Mouse (Mus musculus) stomach, embryonic 14.5 days (tissue): ENCODE measurements at regions not wholly inside any gene's neighbourhood (a gene's known extent, or its start where the extent isn't known, plus 50 kb on each side); places are given as distances from the start of the nearest gene placed in this dataset.
A peak's percentile ranks its signal among the peaks of the same experiment; 100 is the strongest.
"Not testable (repeated sequence)": the region's sequence is repeated elsewhere in the genome, so short reads cannot be mapped to it uniquely, and the experiment has no call there.

ENCODE experiments used
- ATAC-seq: fragments of 200-750 bp; cut with Nextera tagmentation; 2 replicates; pipeline ENCODE4 v1.8.0; 2017; ENCODE audit warnings: low read depth, moderate TSS enrichment; ENCODE audit not compliant: insufficient number of reproducible peaks, insufficient read depth, low FRiP score
- H3K27ac ChIP-seq: fragments of 300-500 bp; sonication (generic); 2 replicates; pipeline ENCODE4 v1.5.1; 2014; ENCODE audit warnings: mild to moderate bottlenecking, low read length, moderate library complexity, mixed read lengths
- H3K27me3 ChIP-seq: fragments of 300-500 bp; sonication (generic); 2 replicates; pipeline ENCODE4 v1.6.1; 2014; ENCODE audit warnings: low read length, control low read depth, mixed read lengths; ENCODE audit not compliant: control insufficient read depth, insufficient read depth
- H3K36me3 ChIP-seq: fragments of 300-500 bp; sonication (generic); 2 replicates; pipeline ENCODE4 v1.6.1; 2014; ENCODE audit warnings: mild to moderate bottlenecking, control low read depth, low read length, moderate library complexity, mixed read lengths; ENCODE audit not compliant: control insufficient read depth, insufficient read depth
- H3K4me1 ChIP-seq: fragments of 300-500 bp; sonication (generic); 2 replicates; pipeline ENCODE4 v1.6.1; 2014; ENCODE audit warnings: low read length, control low read depth, mixed read lengths; ENCODE audit not compliant: control insufficient read depth, insufficient read depth
- H3K4me2 ChIP-seq: fragments of 300-500 bp; sonication (generic); replicated peaks from 2 replicates; pipeline ENCODE4 v1.6.1; 2014; ENCODE audit warnings: low read depth, low read length, control low read depth
- H3K4me3 ChIP-seq: fragments of 300-500 bp; sonication (generic); 2 replicates; pipeline ENCODE4 v1.5.1; 2014; ENCODE audit warnings: low read depth, low read length, control low read depth
- H3K9ac ChIP-seq: fragments of 300-500 bp; sonication (generic); replicated peaks from 2 replicates; pipeline ENCODE4 v1.6.1; 2014; ENCODE audit warnings: low read depth, mild to moderate bottlenecking, control low read depth, low read length, moderate library complexity, mixed read lengths
- H3K9me3 ChIP-seq: fragments of 300-500 bp; sonication (generic); 2 replicates; pipeline ENCODE4 v1.6.1; 2016; ENCODE audit warnings: low read depth, low read length, control low read depth; ENCODE audit not compliant: control insufficient read depth
- WGBS: fragments of 180-500 bp; shearing (Covaris S2); extraction: QIAGEN DNeasy Blood & Tissue Kit; methylation state at CpG from one replicate; pipeline ENCODE4 v1.1.7; 2014; 5-methylcytosine and 5-hydroxymethylcytosine counted together

DNA sequence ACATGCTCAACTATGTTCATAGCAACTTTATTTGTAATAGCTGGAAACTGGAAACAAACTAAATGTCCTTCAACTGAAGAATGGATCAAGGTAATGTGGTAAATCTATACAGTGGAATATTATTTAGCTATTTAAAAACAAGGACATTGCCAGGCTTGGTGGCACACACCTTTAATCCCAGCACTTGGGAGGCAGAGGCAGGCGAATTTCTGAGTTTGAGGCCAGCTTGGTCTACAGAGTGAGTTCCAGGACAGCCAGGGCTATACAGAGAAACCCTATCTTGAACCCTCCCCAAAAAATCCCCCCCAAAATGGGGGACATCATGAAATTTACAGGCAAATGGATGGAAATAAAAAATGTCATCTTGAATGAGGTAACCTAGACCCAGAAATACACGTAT, 213.6 kb downstream of the Gm31371 start:
- not testable (repeated sequence) for H3K4me1 ChIP-seq, H3K27me3 ChIP-seq, H3K27ac ChIP-seq, H3K4me2 ChIP-seq, H3K36me3 ChIP-seq, H3K9me3 ChIP-seq, ATAC-seq, H3K9ac ChIP-seq, H3K4me3 ChIP-seq
- 70% methylated on average over 2 of the region's 2 CpGs for WGBS

DNA sequence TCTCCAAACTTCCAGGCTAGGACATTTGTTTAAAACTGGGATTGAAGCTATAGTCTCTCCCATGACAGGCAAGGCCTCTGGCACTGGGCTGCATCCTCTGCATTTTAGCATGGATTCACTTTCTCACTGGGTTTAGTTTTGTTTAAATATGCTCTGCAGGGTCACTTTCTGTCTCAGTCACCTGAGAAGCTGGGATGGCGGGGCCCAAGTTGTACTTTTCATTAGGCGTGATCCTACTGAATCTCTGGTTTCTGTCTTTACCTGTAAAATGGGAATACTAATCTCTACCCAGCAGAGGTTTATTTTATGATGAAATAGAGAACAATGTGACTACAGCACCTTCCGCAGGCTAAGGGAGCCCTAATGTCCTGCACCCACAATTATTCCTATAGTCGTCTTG, 216.4 kb downstream of the Gm31371 start:
- H3K27ac ChIP-seq, H3K9ac ChIP-seq, H3K4me3 ChIP-seq, H3K9me3 ChIP-seq, H3K36me3 ChIP-seq, ATAC-seq, H3K4me2 ChIP-seq, H3K27me3 ChIP-seq, H3K4me1 ChIP-seq: not testable (repeated sequence)
- 80% methylated on average over 4 of the region's 4 CpGs for WGBS

DNA sequence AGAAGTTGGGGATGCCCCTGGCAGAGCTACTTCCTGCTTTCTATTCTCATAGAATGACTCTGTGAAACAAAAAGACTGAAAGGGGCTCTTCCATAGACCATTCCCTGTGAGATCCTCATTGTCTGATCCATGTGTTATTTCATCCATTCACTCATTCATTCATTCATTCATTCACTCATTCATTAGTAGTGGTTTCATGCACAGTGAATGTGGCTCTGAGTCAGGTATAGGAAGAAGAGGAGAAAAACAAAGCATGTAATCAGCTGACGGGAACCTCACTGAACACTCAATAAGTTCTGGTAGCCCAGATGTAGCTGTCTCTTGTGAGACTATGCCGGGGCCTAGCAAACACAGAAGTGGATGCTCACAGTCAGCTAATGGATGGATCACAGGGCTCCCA, 217.0 kb downstream of the Gm31371 start:
- WGBS = 87% methylated on average over 2 of the region's 2 CpGs
- not testable (repeated sequence) for H3K36me3 ChIP-seq, H3K4me2 ChIP-seq, H3K9ac ChIP-seq, H3K9me3 ChIP-seq, H3K4me3 ChIP-seq, H3K27ac ChIP-seq, H3K27me3 ChIP-seq, ATAC-seq, H3K4me1 ChIP-seq

DNA sequence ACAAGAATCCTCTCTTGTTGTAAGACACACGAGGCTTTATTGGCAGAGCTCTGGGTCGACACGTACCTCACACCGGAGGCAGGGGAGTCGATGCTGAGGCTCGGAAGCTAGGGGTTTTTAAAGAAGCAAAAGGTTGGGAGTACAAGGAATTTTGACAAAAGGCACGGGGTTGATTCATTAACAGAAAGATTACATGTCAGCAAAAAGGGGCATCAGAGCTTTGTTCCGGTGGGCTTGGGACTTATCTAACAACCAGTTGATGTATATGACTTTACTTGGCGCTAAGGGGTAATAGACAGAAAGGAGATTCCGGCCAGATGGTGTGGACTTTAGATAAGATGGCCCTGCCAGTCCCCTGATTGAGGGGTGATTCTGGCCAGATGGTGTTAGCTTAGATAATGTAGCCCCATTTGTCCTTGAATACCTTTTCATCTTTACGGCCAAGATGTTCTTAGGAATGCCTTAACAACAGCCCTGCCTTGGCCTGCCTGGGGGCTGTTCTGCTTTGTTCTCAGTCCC, 218.3 kb downstream of the Gm31371 start:
- not testable (repeated sequence) for H3K4me3 ChIP-seq, H3K4me1 ChIP-seq
- 89% methylated on average over 10 of the region's 11 CpGs for WGBS

DNA sequence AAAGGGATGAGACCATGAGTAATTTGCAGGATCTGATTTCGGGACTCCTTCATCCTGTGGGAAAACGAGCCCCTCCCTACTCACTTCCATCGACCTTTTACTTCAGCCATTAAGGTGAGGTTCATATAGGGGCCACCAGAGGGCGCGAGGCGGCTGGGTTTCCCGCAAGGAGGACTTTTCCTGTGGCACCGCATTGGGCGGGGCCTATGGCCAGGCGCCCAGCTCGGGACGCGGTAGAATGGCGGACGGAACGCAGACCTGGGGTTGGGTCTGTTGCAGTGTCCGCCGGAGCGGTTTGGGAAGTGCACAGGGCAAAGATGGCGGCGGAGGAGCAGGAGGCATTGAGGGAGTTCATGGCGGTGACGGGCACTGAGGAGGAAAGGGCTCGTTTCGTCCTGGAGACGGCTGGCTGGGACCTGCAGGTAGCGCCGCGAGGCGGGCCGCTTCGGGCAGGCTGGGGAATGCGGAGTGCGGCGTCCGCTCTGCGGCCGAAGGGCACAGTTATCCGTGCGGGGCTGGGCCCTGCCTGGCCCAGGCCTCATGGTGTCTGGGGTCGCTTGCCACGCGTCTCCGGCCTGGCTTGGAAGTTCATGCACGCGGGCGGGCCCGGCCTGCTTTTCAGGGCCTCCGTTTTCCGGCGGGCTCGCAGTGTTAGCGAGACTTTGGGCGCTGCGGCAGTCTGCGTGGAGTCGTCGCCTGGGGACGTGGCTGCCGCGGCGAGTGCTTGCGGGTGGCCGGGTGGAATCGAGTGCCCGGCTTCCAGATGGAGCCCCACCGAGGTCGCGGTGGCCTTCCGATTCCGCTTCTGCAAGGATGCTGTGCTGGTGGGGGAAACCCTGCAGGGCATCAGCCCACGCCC, 219.1 kb downstream of the Gm31371 start:
- peak; percentile 100 for ATAC-seq
- Histone ChIP-seq H3K4me3 (peak overlapping the region; percentile 49), H3K9ac (peak overlapping the region; percentile 72), H3K27ac (peak overlapping the region; percentile 63)
- not testable (repeated sequence) for H3K36me3 ChIP-seq, H3K9me3 ChIP-seq, H3K4me2 ChIP-seq, H3K27me3 ChIP-seq, H3K4me1 ChIP-seq
- 12% methylated on average over 59 of the region's 72 CpGs for whole genome bisulfite sequencing

More for the DNA sequence above, 218.3 kb downstream of the Gm31371 start:
- not testable (repeated sequence) for H3K27ac ChIP-seq, H3K9me3 ChIP-seq, H3K9ac ChIP-seq, ATAC-seq, H3K4me2 ChIP-seq, H3K36me3 ChIP-seq, H3K27me3 ChIP-seq

DNA sequence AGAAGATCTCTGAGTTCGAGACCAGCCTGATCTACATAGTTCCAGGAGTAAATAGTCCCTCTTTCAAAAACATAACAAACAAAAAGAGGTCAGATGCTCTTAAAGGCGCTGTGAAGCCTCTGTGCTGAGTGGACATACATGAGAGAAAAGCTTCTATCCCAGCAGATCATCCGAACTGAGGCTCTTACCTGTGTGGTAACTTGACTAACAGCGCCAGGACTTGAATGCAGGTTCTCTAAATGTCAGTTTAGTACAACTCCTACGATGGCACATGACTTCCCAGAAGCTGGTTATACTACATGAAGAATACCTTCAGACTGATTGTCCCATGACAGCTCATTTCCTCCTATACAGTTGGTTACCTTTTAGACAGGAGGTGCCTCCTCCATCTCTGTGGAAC, 220.4 kb downstream of the Gm31371 start:
- not testable (repeated sequence) for H3K4me3 ChIP-seq, H3K4me1 ChIP-seq, H3K27ac ChIP-seq, H3K27me3 ChIP-seq, ATAC-seq, H3K9ac ChIP-seq, H3K4me2 ChIP-seq, H3K36me3 ChIP-seq, H3K9me3 ChIP-seq
- WGBS = 89% methylated on average over 5 of the region's 5 CpGs

DNA sequence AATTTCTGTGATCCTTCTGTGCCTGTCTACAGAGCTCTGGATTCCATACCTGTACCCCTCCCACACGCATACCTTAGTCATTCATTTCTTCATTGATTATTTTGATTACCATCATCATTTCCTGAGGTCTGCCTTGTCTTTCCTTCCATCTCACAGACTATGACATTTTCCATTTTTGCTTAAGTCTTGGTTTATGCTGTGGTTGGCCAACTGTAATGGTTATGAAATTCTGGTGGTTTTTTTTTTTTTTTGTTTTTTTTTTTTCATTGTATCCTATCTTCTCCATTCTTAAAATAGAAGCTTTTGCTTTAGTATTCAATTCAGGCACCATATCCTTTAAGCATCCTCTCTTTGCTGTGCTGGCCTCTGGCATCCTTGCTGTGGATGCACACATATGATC, 227.4 kb downstream of the Gm15319 start:
- not testable (repeated sequence) for H3K9me3 ChIP-seq

DNA sequence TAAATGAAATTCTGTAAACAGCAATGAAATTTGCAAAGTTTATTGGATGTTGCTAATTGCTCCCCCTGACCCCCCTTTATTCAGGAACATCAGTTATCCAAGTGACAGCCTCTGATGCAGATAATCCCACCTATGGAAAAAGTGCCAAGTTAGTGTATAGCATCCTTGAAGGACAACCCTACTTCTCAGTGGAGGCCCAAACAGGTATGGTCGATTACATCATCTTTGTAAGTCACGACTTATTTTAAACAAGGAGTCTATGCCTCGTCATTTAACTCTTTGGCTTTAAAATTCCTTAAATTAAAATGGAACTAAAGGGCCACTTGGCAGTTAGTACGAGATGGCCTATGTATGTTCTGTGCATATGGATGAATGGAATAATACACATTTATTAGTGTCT, 217.6 kb downstream of the Gm15319 start:
- H3K4me3 ChIP-seq, H3K9me3 ChIP-seq, H3K36me3 ChIP-seq, H3K4me1 ChIP-seq, H3K27ac ChIP-seq, H3K4me2 ChIP-seq, H3K27me3 ChIP-seq, ATAC-seq, H3K9ac ChIP-seq: not testable (repeated sequence)
- WGBS = 84% methylated on average over 4 of the region's 4 CpGs

More for the DNA sequence above, 227.4 kb downstream of the Gm15319 start:
- not testable (repeated sequence) for H3K9ac ChIP-seq, H3K27me3 ChIP-seq, ATAC-seq, H3K36me3 ChIP-seq, H3K4me1 ChIP-seq, H3K4me2 ChIP-seq, H3K27ac ChIP-seq, H3K4me3 ChIP-seq
- no CpG with 5 or more reads among the region's 1 CpGs for WGBS
